Mouse (Mus musculus): ENCODE measurements around the gene Trp53inp2.

DNA sequence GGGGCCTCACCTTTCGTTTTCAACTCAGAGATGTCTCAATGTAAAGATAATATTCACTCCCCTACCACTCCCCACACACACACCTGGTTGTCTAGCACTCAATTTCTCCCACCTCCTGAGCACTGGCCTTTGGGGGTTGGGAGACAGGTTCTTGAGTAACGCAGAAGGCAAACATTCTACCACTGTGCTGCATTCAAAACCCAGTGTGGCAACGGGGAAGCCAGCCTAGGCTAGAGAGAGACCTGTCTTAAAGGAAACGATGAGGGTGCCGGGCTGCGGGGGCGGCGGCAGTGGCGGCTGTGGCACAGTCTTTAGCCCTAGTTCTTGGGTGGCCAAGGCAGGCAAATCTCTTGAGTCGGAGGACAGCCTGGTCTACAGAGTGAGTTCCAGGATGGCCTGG is 4.7 kb upstream of the Trp53inp2 start:
- TF ChIP-seq POLR2AphosphoS2 (IDR thresholded peaks at IDR 0.05; ENCODE audit: low read length) (no peak), CHD2 (IDR thresholded peaks at IDR 0.05; ENCODE audit: low read length) (no peak), POLR2A (IDR thresholded peaks at IDR 0.05; ENCODE audit: control insufficient read depth in 1 of 2, insufficient read depth in 1 of 2, low read depth in 1 of 2, low read length in 2 of 2, poor library complexity in 1 of 2) (no peak), USF1 (IDR thresholded peaks at IDR 0.05; ENCODE audit: low read depth, low read length) (no peak), ELF1 (IDR thresholded peaks at IDR 0.05; ENCODE audit: low read depth, low read length) (no peak)

Data from MEL (cell line).